Mouse (Mus musculus): ENCODE data around the gene Gm49366.
"Not testable (repeated sequence)": the region's sequence is repeated elsewhere in the genome, so short reads cannot be mapped to it uniquely, and the experiment has no call there.

Gm49366 gene

DNA sequence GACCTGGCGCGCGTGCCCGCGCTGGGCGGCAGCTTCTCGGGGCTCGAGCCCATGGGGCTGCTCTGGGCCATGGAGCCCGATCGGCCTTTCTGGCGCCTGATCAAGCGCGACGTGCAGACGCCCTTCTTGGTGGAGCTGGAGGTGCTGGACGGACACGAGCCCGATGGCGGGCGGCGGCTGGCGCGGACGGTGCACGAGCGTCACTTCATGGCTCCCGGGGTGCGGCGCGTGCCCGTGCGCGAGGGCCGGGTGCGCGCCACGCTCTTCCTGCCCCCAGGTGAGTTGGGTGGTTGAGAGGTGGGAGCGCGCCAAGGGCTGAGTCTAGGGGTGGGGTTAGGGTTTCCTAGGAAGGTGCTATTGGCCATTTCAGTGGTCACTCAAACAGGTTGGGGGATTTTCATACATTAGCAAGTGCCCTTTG is at the start of gene Gm49366:
TSS of gene Gm49366 (plus strand) at position 245 of the 421 bp plus-strand sequence.
- DNase-seq (ENCODE audit: low read depth in 1 of 2, low spot score in 2 of 2): not testable (repeated sequence)

GRCm38 (mm10) chr12:83989378-83989777 is 49.4 kb upstream of the Gm49366 start:
- DNase-seq (ENCODE audit: low read depth in 1 of 2, low spot score in 2 of 2): no peak

- DNase-seq (ENCODE audit: low read depth in 1 of 2, low spot score in 2 of 2): no peak
These were observed 41.5 kb upstream of the Gm49366 start for GRCm38 (mm10) chr12:83997221-83997620.

- no peak for DNase-seq (ENCODE audit: low read depth in 1 of 2, low spot score in 2 of 2)
These were observed 40.2 kb upstream of the Gm49366 start for GRCm38 (mm10) chr12:83998341-83999107.

DNA sequence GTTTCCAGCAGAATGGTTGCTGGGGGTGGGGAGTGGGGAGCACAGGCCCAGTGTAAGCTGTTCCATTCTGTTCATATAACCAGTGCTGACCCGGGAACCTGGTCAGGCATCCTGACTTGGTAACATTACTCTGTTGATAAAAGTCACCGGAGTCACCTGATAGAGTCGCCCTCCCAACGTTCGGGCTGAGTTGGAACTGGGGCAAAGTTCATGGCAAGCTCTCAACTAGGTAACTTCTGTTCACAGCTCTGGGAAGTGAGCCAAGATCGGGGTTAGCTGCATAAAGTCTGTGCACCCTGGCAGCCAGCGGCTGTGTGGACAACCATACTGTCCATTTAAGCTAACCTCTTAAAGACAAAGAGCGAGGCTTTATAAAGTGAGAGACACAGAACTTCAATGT is 39.5 kb upstream of the Gm49366 start:
- not testable (repeated sequence) for DNase-seq (ENCODE audit: low read depth in 1 of 2, low spot score in 2 of 2)

- DNase-seq (ENCODE audit: low read depth in 1 of 2, low spot score in 2 of 2): no peak
These were observed 38.3 kb upstream of the Gm49366 start for GRCm38 (mm10) chr12:84000418-84000817.

- DNase-seq (ENCODE audit: low read depth in 1 of 2, low spot score in 2 of 2): no peak
These were observed 34.9 kb upstream of the Gm49366 start for GRCm38 (mm10) chr12:84003866-84004265.

DNA sequence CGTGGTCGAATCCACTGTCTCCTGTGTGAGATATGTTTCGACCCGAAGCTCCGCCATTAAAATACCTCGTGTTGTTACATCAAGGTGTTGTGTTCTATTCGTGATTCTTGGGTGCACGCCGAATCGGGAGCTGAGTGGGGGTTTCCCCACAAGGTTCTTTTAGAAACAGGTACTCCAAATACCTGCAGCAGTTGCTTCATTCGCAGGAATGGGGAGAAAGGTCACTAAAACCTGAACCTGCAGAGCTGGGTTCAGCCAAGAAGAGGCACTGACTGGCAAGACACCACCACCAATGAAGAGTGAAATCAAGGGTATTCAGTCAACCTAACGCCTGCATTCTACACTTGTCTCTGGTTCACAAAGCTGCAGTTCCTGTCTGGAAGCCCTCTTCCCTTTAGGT is 30.5 kb upstream of the Gm49366 start:
- DNase-seq (ENCODE audit: low read depth in 1 of 2, low spot score in 2 of 2): no peak

- DNase-seq (ENCODE audit: low read depth in 1 of 2, low spot score in 2 of 2): no peak
These were observed 30.0 kb upstream of the Gm49366 start for GRCm38 (mm10) chr12:84008729-84009128.

DNA sequence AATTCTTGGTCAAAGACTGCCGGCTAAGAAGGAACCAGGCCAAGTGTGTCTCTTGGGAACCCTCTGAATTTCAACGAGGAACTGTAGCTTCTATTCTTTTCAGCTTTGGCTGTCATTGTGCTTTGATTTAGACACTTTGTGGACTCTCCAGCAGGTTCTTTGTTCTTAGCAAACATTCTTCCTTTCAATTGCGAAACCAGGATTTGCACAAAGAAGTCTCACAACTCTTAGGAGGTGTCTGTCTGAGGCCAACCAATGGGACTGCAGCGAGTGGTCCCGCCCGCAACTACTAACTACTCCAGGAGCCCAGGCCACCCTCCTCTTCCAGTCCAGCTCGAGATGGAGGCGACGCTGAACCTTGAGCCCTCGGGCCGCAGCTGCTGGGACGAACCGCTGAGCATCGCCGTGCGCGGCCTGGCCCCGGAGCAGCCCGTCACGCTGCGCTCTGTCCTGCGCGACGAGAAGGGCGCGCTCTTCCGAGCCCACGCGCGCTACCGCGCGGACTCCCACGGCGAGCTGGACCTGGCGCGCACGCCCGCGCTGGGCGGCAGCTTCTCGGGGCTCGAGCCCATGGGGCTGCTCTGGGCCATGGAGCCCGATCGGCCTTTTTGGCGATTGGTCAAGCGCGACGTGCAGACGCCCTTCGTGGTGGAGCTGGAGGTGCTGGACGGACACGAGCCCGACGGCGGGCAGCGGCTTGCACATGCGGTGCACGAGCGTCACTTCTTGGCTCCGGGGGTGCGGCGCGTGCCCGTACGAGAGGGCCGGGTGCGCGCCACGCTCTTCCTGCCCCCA is 29.4 kb upstream of the Gm49366 start, which contains the start of gene Acot1:
TSS of gene Acot1 (plus strand) at position 320 of the 795 bp plus-strand sequence.
- DNase-seq (ENCODE audit: low read depth in 1 of 2, low spot score in 2 of 2): peak; percentile 8 to 9

GRCm38 (mm10) chr12:84010201-84010600 is 28.5 kb upstream of the Gm49366 start:
- no peak for DNase-seq (ENCODE audit: low read depth in 1 of 2, low spot score in 2 of 2)

DNA sequence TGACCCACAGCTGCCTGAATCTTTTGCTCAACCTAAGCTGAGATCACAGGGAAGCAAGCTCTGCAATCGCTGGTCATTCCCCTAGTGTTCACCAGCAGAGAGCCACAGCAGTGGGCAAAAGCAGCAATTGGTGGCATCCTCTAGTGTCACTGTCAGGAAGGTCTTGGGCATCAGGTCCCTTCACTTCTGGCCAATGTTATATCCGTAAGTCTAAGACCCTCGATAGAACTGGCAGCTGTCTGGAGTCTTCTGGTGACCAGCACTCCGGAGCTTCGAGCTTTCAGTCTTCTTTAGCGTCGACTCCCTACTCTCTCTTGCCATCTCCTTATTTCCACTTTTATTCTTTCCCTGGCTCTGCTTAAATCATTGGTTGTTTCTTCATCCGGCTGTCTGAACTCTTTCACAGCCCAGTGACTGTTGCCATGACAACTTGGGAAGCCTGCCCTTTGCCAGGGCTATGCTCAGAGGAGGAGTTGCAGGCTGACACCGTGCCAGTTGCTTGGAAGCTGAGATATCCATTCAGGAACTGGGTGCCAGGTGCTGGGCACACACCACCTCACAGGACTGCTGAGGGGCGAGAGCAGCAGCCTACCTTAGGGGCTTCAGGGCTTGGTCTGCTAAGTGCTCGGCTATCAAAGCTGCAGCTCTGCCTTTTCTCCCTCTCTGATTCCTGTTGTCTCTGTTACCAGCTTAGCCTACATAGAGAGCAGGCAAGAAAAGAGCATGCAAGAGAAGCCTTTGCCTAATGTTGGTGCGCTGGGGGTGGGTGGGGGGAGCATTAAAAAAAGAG is 27.3 kb upstream of the Gm49366 start:
- no peak for DNase-seq (ENCODE audit: low read depth in 1 of 2, low spot score in 2 of 2)

- DNase-seq (ENCODE audit: low read depth in 1 of 2, low spot score in 2 of 2): no peak
These were observed 25.6 kb upstream of the Gm49366 start for GRCm38 (mm10) chr12:84013130-84013529.

DNA sequence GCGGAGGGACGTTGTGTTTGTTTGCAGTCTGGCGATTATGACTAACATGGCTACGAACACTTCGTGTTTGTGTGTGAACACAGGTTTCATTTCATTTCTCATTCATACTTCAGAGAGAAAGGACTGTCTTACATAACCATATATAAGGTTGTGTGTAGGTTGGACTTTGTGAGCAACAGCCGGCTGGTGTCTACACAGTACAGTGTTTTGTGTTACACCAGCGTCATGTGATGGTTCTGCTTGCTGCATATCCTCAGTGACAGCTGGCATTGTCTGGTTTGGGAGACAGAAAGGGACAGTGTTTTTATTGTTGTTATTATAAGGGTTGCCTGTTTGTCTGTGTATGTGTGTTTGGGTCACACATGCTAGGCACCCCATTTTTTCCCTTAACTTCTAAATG is 25.0 kb upstream of the Gm49366 start:
- DNase-seq (ENCODE audit: low read depth in 1 of 2, low spot score in 2 of 2): no peak

GRCm38 (mm10) chr12:84020528-84020927 is 18.2 kb upstream of the Gm49366 start:
- peak in 1 of 2 experiments; percentile 18 for DNase-seq (ENCODE audit: low read depth in 1 of 2, low spot score in 2 of 2)

- DNase-seq (ENCODE audit: low read depth in 1 of 2, low spot score in 2 of 2): not testable (repeated sequence)
These were observed 16.5 kb upstream of the Gm49366 start for GRCm38 (mm10) chr12:84022266-84022665.

DNA sequence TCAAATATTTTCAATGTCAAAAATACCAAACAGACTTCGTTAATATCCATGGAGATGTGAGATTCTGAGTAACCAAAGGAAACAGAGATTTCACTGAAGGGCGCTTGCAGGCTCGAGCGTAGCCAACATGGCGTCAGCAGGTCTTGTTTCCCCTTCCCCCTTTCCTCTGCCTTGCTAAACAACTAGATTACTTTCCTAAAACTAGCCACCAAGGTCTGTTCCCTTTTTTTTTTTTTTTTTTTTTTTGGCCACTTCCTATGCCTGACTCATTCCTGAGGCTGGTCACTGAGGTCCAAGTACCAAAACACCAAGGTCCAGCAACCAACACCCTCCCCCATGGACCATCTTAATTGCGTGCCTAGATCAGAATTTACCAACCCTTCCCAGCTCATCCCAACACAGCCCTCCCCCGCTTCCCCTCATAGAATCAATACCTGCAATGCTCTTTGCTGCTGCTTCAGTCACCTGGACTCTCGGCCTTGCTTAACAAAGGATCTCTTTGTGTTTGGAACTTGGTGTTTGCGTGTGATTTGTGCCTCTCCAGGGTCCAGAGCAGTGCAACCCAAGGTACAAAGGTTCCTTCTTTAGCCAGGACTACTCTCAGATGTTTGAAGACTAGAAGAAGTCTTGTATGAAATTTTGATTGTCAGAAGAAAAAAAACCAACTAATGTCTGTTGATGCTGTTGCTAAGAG is 15.5 kb upstream of the Gm49366 start:
- DNase-seq (ENCODE audit: low read depth in 1 of 2, low spot score in 2 of 2): no peak

GRCm38 (mm10) chr12:84025888-84026287 is 12.8 kb upstream of the Gm49366 start:
- DNase-seq (ENCODE audit: low read depth in 1 of 2, low spot score in 2 of 2): no peak

- DNase-seq (ENCODE audit: low read depth in 1 of 2, low spot score in 2 of 2): not testable (repeated sequence)
These were observed 10.4 kb upstream of the Gm49366 start for GRCm38 (mm10) chr12:84028328-84028727.

DNA sequence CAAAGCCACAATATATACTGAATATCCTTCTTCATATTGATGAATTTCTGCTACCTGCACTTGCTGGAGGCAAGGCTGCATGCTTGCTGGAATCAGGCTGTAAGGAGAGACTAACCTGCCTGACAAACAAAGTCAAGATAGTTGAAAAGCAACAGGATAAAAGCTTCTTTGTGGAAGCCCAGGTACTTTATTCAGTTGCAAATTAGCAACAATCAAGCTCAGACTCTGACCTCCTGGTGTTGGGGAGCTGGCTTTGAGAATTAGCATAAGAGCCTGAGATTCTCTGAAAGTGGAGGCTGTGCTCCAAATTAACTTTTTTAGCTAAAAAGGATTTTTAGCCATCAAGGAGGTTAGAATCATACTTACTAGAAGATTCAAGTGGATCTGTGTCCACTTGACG is 9.7 kb upstream of the Gm49366 start:
- not testable (repeated sequence) for DNase-seq (ENCODE audit: low read depth in 1 of 2, low spot score in 2 of 2)

All from monocyte, adult 2 months (primary cell).